Mouse (Mus musculus): ENCODE results near the gene Alox15. TPM values are rescaled to one million over a fixed set of nuclear protein-coding genes. Genes with fewer than 3 reads are reported as not detected.

The Alox15 gene
- total RNA-seq, 1 experiment from 2014 or later, result 4.4 TPM

- DNase-seq, result no peak
These were observed 43.5 kb downstream of the Alox15 start for GRCm38 (mm10) chr11:70308296-70308695.

- DNase-seq, result peak; percentile 66
These were observed 45.7 kb downstream of the Alox15 start for GRCm38 (mm10) chr11:70306159-70306558.

DNA sequence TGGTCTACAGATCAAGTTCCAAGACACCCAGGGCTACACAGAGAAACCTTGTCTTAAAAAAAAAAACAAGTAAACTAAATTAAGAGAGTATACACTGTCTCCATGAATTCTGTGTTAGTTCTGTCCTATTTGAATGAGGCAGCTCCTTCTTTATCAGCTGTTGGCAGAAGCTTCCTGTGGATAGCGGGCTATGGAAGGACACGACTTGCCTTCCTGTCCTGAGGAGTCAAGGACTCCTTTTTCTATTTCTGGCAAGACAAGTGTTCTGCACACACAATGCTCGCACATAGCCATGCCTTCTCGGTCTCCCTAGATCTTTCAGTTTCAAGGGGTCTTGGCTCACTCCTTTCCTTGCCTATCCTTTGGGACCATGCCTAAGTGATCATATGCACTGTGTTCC, 49.5 kb downstream of the Alox15 start:
- DNase-seq, result no peak

DNA sequence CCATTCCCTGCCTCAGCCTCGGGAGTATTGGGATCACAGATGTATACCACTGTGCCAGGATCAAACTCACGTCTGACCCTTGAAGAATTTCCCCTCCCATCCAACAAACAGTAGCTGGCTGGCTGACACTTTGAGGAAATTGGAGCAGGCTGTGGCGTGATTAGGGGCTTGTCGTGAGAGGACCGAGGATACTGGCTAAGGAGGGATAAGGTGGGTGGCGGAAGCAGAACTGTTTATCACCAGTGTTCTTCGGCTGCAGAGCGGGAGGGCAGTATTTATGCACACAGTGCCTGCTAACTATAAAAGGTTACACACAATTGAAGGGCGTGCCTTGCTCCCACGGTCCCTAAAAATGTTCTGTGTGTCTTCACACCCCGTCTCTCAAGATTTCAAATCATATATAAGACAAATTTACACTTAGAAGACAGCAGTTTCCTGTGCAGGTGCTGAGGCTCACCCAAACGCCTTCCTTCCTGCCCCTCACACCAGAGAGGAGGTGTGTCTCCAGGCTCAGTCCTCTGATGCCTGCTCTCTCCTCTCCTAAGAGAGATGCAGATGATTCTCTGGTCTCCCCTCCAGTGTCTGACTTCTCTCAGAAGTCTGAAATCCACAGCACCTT, 53.9 kb downstream of the Alox15 start:
- DNase-seq, result no peak

- no peak for DNase-seq
These were observed 54.4 kb downstream of the Alox15 start for GRCm38 (mm10) chr11:70297405-70297804.

Other genes starting within 250 kb of the Alox15 start
- gene Mgl2, start 221.7 kb downstream of the Alox15 start, total RNA-seq (2021), result 1.8 and 3.3 TPM in 2 replicates
- gene Clec10a, start 195.8 kb downstream of the Alox15 start, total RNA-seq (2021), result 4.2 and 8.2 TPM in 2 replicates
- gene Slc16a11, start 139.3 kb downstream of the Alox15 start, total RNA-seq (2021), result 0.53 and 0.96 TPM in 2 replicates
- gene Slc16a13, start 131.0 kb downstream of the Alox15 start, total RNA-seq (2021), result 5.3 and 5.6 TPM in 2 replicates
- gene Bcl6b, start 122.2 kb downstream of the Alox15 start, total RNA-seq (2021), result 27.0 and 28.1 TPM in 2 replicates
- gene 0610010K14Rik, start 114.1 kb downstream of the Alox15 start, total RNA-seq (2021), result 55.7 and 62.4 TPM in 2 replicates
- gene Gm21988, start 112.2 kb downstream of the Alox15 start, total RNA-seq (2021), result 3.6 and 5.4 TPM in 2 replicates
- 215 and 239 TPM in 2 replicates for gene Rnasek, start 112.2 kb downstream of the Alox15 start, total RNA-seq (2021)
- 1.7 and 2.0 TPM in 2 replicates for gene Alox12, start 96.7 kb downstream of the Alox15 start, total RNA-seq (2021)
- not detected in 2 replicates for gene Alox12e, start 29.4 kb downstream of the Alox15 start, total RNA-seq (2021)
- gene Pelp1, start 58.0 kb upstream of the Alox15 start, total RNA-seq (2021), result 23.2 and 28.9 TPM in 2 replicates
- 17.5 and 32.6 TPM in 2 replicates for gene Arrb2, start 80.6 kb upstream of the Alox15 start, total RNA-seq (2021)
- gene Med11, start 99.9 kb upstream of the Alox15 start, total RNA-seq (2021), result 18.1 and 23.3 TPM in 2 replicates
- 1.3 and 1.5 TPM in 2 replicates for gene Zmynd15, start 107.4 kb upstream of the Alox15 start, total RNA-seq (2021)
- gene Cxcl16, start 108.0 kb upstream of the Alox15 start, total RNA-seq (2021), result 4.0 and 6.0 TPM in 2 replicates
- not detected in 2 replicates for gene Tm4sf5, start 153.2 kb upstream of the Alox15 start, total RNA-seq (2021)
- not detected in 2 replicates for gene Vmo1, start 162.6 kb upstream of the Alox15 start, total RNA-seq (2021)
- 0.45 and 7.9 TPM in 2 replicates for gene Gltpd2, start 167.2 kb upstream of the Alox15 start, total RNA-seq (2021)
- 233 and 258 TPM in 2 replicates for gene Psmb6, start 173.3 kb upstream of the Alox15 start, total RNA-seq (2021)
- gene Gm40193, start 180.9 kb upstream of the Alox15 start, total RNA-seq (2021), result not detected in 2 replicates
- 8.5 and 10.9 TPM in 2 replicates for gene Pld2, start 188.0 kb upstream of the Alox15 start, total RNA-seq (2021)
- gene Mink1, start 210.8 kb upstream of the Alox15 start, total RNA-seq (2021), result 52.5 and 58.5 TPM in 2 replicates

Data from adrenal gland, postnatal 14 days (tissue).